Mouse (Mus musculus): ENCODE results near the gene Olfr761. TPM values are rescaled to one million over a fixed set of nuclear protein-coding genes. Genes with fewer than 3 reads are reported as not detected.
"Not testable (repeated sequence)": the region's sequence is repeated elsewhere in the genome, so short reads cannot be mapped to it uniquely, and the experiment has no call there.

Gene Olfr761
- not detected for total RNA-seq (2018; cell fraction: chromatin; rRNA removed)
- not detected for total RNA-seq (2018; cell fraction: cytosol; rRNA removed)
- total RNA-seq (2018; cell fraction: nucleus; rRNA removed): not detected
- polyA plus RNA-seq (2018): not detected in 3 replicates

GRCm38 (mm10) chr17:37952979-37953378 is at the start of gene Olfr761:
TSS of gene Olfr761 (minus strand) at chr17:37953079.
- Histone ChIP-seq H3K36me3 (ENCODE audit: inconsistent target) (no peaks in the 10 kb centered on the region), H3K79me2 (ENCODE audit: inconsistent target) (no peaks in the 10 kb centered on the region), H3K27ac (no peak within 1 kb of the TSS), H3K4me3 (ENCODE audit: inconsistent target) (no peak within 1 kb of the TSS)
- 82% methylated on average over 2 of the region's 2 CpGs for WGBS (ENCODE audit: missing documents)

- Histone ChIP-seq H3K4me3 (ENCODE audit: inconsistent target) (no peak overlapping the region), H3K27ac (no peak overlapping the region), H3K36me3 (ENCODE audit: inconsistent target) (no peaks in the 10 kb centered on the region), H3K79me2 (ENCODE audit: inconsistent target) (no peaks in the 10 kb centered on the region)
- 59% methylated on average over 10 of the region's 10 CpGs for WGBS (ENCODE audit: missing documents)
Observed at GRCm38 (mm10) chr17:37995635-37996307, 42.9 kb upstream of the Olfr761 start.

GRCm38 (mm10) chr17:37990453-37990961 is 37.6 kb upstream of the Olfr761 start:
- 60% methylated on average over 3 of the region's 3 CpGs for WGBS (ENCODE audit: missing documents)
- Histone ChIP-seq H3K4me3 (ENCODE audit: inconsistent target) (no peak overlapping the region), H3K27ac (no peak overlapping the region), H3K36me3 (ENCODE audit: inconsistent target) (no peaks in the 10 kb centered on the region), H3K79me2 (ENCODE audit: inconsistent target) (no peaks in the 10 kb centered on the region)

DNA sequence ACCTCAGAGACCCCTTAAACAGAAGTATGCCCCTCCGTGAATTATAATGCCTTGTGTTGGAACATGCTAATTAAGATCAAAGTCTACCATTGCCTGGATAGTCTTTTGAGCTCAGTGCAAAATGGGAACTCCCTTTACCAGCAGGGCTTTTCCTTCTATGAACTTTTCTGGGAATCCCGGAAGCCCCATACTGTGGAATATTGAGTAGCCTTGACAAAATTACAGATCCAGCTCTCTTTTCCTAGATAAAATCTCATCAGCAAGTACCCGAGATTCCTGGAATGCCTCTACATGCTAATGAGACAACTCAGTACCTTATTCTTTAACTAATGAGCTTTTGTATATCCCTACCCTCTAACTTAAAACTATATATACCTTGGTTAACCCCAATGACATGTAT is 20.7 kb upstream of the Olfr761 start:
- Histone ChIP-seq H3K27ac (no peak overlapping the region), H3K79me2 (ENCODE audit: inconsistent target) (no peaks in the 10 kb centered on the region), H3K36me3 (ENCODE audit: inconsistent target) (no peaks in the 10 kb centered on the region), H3K4me3 (ENCODE audit: inconsistent target) (no peak overlapping the region)
- WGBS (ENCODE audit: missing documents): 91% methylated on average over 3 of the region's 3 CpGs

DNA sequence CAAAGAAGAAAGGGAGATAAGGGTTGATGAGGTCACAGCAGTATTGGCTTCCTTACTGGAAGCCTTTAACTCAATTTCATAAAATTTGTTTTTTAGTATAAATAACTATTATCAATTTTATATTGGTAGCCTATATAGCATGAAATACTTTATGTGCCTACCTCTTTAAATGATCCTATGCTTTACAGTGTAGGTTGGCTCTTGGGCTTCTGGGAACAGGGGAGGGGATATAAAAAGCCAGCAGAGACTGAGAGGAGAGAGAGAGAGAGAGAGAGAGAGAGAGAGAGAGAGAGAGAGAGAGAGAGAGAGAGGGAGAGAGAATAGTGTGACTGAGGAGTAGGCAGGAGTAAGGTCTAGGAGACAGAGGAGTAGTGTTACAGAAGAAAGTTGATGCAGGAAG is 32.6 kb downstream of the Olfr761 start, which contains the start of gene Olfr128:
Olfr128 (plus strand) TSS at position 301 of the 400 bp plus-strand sequence.
- Histone ChIP-seq H3K36me3 (ENCODE audit: inconsistent target) (no peaks in the 10 kb centered on the region), H3K27ac (no peak within 1 kb of the TSS), H3K79me2 (ENCODE audit: inconsistent target) (no peaks in the 10 kb centered on the region), H3K4me3 (ENCODE audit: inconsistent target) (no peak within 1 kb of the TSS)

DNA sequence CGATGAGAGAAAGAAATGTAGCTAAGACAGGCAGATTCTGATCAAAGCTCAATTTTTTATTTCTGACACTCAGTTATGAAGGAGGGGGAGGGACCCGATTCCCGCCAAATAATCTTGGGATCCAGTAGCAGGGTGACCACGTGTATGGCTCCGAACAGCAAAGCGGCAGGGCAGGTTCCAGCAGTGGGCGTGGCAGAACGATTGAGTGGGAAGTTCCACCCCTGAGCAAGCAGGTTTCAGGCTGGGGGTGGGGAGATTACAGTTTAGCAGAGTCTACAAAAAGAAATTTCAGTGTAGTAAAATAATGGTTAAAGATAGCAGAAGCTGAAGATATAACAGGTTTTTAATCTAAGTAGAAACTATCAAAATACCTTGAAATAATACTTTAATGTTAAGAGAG is 46.1 kb downstream of the Olfr761 start:
- H3K4me3 ChIP-seq (ENCODE audit: inconsistent target); H3K79me2 ChIP-seq (ENCODE audit: inconsistent target); H3K27ac ChIP-seq; H3K36me3 ChIP-seq (ENCODE audit: inconsistent target): not testable (repeated sequence)
- WGBS (ENCODE audit: missing documents): 72% methylated on average over 7 of the region's 8 CpGs

Other genes starting within 250 kb of the Olfr761 start
- not detected in 3 replicates for gene Olfr120, start 231.3 kb downstream of the Olfr761 start, polyA plus RNA-seq (2018)
- gene Olfr121, start 204.2 kb downstream of the Olfr761 start, polyA plus RNA-seq (2018): not detected in 3 replicates
- not detected in 3 replicates for gene Olfr122, start 184.5 kb downstream of the Olfr761 start, polyA plus RNA-seq (2018)
- not detected in 3 replicates for gene Olfr123, start 159.6 kb downstream of the Olfr761 start, polyA plus RNA-seq (2018)
- not detected in 3 replicates for gene Olfr124, start 153.2 kb downstream of the Olfr761 start, polyA plus RNA-seq (2018)
- gene Olfr125, start 120.1 kb downstream of the Olfr761 start, polyA plus RNA-seq (2018): not detected in 3 replicates
- not detected in 3 replicates for gene Olfr126, start 105.6 kb downstream of the Olfr761 start, polyA plus RNA-seq (2018)
- not detected in 3 replicates for gene Olfr127, start 52.6 kb downstream of the Olfr761 start, polyA plus RNA-seq (2018)
- not detected in 3 replicates for gene Olfr128, start 32.5 kb downstream of the Olfr761 start, polyA plus RNA-seq (2018)
- gene Olfr129, start 107.0 kb upstream of the Olfr761 start, polyA plus RNA-seq (2018): not detected in 3 replicates
- not detected in 3 replicates for gene Olfr130, start 110.8 kb upstream of the Olfr761 start, polyA plus RNA-seq (2018)
- gene Olfr131, start 135.6 kb upstream of the Olfr761 start, polyA plus RNA-seq (2018): not detected in 3 replicates
- gene Olfr132, start 181.4 kb upstream of the Olfr761 start, polyA plus RNA-seq (2018): not detected in 3 replicates
- not detected in 3 replicates for gene Olfr133, start 192.2 kb upstream of the Olfr761 start, polyA plus RNA-seq (2018)
- gene Olfr134, start 218.3 kb upstream of the Olfr761 start, polyA plus RNA-seq (2018): not detected in 3 replicates

Data from macrophage (primary cell).